Mouse (Mus musculus) G1E-ER4 (cell line): ENCODE data around the gene Palld. TPM values are rescaled to one million over a fixed set of nuclear protein-coding genes. Genes with fewer than 3 reads are reported as not detected.

ENCODE experiments used
- GATA1 ChIP-seq: IDR thresholded peaks from one replicate; pipeline ENCODE4 v1.8.0; 2012; ENCODE audit warnings: low read length, inconsistent platforms
- polyA plus RNA-seq: library from polyadenylated mRNA; stranded (reverse); fragments of >175 nt; gene quantifications from 2 replicates; pipeline ENCODE4 v1.2.3, GENCODE M21; 2012

Gene Palld
- polyA plus RNA-seq, 1 experiment, result not detected

DNA sequence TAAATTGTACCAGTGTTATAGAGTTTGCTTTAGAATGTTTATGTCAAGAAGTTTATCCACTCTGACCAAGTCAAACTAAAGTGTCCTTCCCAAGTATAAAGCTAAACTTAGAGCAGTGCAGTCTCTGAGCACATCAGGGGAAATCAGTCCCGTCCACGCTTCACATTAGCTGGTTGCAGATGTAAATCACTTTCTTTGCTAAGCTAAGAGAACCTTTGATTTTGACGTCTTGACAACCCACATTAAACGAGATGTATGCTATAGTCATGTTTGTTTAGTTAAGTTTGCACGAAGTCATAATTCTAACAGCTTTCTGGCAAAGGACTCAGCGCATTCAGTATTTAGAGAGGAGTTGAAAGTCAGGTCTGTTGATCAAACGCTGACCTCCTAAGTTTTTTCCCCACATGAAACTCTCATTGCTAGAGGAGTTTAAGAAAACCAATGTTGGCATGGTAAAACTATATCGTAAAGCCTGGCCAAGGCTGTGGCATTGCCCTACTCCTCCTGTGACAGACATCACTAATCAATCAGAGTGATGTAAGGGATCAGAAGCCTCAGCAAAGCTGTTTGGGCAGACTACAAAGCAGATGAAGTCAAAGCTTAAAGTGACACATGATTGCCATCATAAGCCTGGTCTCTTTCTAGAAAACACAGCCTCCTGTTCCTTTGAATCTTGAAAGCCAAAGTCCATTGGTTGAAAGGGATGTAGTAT, 177.0 kb downstream of the Palld start:
- TF ChIP-seq GATA1, result no peak

- no peak for TF ChIP-seq GATA1
These were observed 180.3 kb downstream of the Palld start for GRCm38 (mm10) chr8:61722226-61722625.

DNA sequence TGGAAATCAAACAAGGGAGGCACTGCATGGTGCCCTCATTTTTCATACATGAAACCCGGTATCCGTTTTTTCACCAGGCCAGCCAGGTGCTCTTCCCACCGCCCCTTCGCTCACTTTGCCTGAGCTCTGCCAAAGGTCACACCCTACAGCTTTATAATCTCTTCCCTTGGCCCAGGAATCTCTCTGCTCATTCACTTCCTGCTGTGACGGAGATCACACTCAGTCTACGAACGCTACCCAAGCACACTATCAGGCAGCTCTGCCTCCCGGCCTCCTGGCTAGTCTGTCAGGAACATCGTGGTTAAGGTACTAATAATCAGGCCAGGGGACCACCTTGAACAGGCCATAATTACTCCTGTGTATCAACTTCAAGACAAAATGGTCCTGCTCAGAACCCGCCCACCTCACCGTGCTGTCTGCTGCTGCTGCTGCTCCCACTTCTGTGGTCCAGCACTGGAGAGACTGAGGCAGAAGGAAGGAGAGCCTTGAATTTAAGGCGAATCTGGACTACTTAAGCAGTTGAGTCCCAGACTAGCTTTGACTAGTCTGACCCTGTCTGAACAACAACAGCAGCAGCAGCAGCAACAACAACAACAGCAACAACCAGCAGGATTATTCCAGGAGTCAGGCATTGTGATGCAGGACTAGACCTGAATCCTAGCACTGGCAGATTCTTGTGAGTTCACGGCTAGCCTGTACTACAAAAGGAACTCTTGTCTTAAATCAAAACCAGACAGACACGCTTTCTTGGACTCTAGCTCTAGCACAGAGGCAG, 187.0 kb downstream of the Palld start:
- TF ChIP-seq GATA1, result no peak

- TF ChIP-seq GATA1, result no peak
These were observed 188.1 kb downstream of the Palld start for GRCm38 (mm10) chr8:61714293-61714831.

DNA sequence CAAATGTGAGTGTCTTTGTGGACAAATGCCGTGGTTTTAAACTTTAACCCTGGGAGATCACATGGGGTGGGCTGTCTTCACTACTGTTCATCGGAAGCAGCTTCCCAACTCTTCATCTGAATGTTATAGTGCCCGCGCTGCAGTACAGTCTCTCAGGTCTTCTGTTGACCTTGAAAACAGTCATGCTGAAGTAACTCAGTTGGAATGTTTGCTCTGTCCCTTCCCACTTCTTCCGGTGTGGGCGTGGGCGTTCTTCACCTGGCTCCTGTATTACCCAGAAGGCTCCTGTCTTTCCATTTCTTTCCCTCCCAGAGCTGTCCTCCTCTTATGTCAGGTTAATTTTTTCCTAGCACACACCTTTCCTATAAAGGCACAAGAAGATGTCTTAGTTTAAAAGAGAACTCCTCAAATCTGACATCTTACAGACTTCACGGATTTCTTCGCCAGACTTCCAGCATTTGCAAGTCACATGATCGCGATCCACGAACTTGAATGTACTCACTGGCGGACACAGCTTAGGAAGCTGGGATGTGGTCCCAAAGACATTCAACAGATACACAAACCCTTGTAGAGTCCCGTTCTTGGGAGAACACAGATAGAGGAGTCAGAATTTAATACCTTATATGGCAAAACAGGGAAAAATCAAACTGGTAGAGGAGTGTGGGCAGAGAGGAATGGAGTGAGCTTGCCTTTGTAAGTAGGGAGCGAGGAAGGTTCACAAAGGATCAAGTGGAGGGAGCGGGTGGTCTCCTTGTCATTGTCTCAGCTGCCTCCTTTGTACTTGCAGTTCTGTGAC, 189.1 kb downstream of the Palld start:
- TF ChIP-seq GATA1, result no peak

DNA sequence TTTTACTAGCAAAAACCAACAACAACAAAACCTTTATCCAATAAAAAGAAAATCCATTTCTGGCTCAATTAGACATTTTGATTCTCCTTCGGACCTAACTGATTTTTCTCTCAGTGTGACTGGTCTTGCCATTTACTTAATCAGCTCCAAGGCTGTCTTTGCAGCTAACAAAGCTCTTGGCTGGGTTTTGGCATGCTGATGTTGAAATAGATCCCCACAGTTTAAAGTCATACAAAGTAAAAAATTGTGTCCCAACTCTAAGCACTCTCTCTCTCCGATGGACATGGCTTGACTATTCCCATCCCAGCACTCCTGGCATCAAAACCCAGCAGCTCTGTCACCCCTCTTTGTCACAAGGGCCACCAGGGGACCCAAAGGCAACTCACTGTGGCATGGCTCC, 190.1 kb downstream of the Palld start:
- no peak for TF ChIP-seq GATA1

DNA sequence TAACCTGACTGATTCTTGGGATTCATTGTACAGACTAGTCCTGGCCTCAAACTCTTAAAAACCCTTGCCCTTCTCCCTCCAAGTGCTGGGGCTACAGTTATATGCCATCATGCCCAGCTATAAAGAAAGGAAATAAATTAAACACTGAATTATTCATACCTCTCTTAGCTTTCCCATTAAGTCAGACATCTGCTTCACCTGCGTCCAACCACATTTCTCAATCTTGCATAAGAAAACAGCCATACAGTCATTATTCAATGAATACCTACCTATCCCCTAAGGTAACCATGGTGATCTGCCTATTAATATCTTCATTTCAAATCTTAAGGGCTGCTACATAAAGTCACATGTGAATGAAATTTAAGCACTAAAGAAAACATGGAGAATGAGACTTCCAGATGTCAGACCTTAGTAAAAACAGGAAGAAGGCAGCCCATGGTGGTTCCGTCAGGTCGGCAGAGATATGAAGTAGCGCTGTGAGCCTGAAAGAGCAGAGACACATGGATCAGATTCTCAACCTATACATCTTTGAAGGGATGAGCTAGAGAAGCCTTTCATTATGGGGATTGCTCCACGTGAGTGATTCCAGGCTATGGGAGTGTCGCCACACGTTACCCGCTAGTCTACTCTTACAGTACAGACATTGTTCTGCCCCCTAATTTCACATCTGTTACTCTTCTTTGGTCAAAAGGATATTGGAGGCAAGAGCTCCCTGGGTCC, 193.7 kb downstream of the Palld start:
- no peak for TF ChIP-seq GATA1

- TF ChIP-seq GATA1, result no peak
These were observed 197.0 kb downstream of the Palld start for GRCm38 (mm10) chr8:61705491-61705890.

GRCm38 (mm10) chr8:61702122-61702521, 200.4 kb downstream of the Palld start:
- TF ChIP-seq GATA1, result no peak

- no peak for TF ChIP-seq GATA1
These were observed 201.4 kb downstream of the Palld start for GRCm38 (mm10) chr8:61700932-61701681.

- TF ChIP-seq GATA1, result no peak
These were observed 202.2 kb downstream of the Palld start for GRCm38 (mm10) chr8:61700298-61700697.

DNA sequence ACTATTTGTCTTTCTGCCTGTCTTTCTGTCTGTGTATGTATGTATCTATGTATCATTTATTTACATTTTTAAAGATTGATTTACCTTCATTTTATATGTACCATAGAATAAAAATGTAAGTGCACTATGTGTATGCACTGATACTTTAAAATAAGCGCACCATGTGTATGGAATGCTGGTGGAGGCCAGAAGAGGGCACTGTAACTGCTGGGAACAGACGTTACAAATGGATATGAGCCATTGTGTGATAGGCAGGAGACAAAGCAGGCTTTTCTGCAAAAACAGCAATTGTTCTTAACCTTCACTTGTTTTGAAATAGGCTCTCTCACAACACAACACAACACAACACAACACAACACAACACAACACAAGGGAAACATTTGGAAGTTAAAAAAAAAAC, 203.5 kb downstream of the Palld start:
- TF ChIP-seq GATA1, result no peak

DNA sequence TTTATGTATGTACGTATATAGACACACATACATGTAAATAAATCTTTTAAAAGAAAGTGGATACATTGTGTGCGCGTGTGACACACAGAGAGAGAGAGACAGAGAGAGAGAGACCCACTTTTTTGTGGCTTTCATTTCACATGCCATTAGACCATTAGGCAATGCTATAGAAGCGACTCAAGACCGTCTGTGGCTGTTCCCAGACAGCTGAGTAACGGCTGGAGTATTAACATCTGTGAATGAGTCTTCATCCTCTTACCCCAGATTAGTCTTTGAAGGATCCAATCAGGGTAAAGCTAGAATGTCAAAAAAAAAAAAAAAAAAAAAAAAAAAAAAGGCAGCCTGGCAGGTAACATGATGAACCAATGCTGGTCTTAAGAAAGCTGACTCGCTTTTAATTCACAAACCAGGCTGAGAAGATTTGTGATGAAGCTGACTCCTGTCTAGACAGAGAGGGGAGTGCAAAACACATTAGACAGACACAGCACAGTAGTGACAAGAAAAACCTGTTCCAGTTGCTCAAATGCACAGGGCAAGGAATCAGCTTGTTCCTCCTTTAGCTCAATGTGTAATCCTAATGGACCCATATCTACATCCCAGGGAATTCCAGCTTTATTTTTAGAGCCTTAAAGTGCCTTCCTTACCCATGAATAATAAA, 204.6 kb downstream of the Palld start:
- TF ChIP-seq GATA1, result no peak
